Mouse (Mus musculus): ENCODE measurements around the gene Tas2r134.

The Tas2r134 gene

DNA sequence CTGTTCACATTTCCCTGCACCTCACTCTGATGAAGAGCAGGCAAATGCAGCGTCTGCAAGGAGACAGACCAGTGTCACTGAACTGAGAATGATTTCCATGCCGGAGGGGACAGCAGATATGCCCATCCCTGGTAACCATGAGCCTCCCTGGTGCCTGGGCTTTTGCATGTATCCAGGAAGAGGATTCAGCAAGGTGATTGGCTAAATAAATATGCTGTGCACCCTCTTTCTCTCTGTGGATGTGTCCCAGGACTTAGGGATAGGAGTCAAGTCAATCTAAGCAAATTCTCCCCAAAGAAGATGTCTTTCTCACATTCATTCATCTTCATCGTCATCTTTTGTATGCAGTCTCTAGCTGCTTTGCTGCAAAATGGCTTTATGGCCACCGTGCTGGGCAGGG lies at the start of gene Tas2r134:
Tas2r134 (plus strand) TSS at position 301 of the 400 bp plus-strand sequence.
- DNase-seq (ENCODE audit: low read depth, low spot score), result no peak

DNA sequence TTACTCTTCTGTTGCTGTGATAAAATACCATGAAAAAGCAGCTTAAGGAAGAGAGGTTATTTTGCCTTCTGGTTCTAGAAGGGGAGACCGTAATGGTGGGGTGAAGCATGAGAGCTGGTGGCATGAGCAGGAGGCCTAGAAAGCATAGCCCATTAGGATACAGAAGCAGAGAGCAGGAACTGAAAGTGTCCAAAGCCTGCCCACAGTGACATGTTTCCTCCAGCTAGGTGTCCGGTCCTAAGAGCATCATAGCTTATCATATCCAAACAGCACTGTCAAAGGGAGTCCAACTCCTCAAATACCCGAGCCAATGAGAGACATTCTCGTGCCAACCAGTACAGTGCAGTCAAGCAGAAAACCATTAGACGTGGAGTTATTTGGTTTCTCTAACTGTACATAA lies 47.5 kb upstream of the Tas2r134 start:
- DNase-seq (ENCODE audit: low read depth, low spot score), result no peak

DNA sequence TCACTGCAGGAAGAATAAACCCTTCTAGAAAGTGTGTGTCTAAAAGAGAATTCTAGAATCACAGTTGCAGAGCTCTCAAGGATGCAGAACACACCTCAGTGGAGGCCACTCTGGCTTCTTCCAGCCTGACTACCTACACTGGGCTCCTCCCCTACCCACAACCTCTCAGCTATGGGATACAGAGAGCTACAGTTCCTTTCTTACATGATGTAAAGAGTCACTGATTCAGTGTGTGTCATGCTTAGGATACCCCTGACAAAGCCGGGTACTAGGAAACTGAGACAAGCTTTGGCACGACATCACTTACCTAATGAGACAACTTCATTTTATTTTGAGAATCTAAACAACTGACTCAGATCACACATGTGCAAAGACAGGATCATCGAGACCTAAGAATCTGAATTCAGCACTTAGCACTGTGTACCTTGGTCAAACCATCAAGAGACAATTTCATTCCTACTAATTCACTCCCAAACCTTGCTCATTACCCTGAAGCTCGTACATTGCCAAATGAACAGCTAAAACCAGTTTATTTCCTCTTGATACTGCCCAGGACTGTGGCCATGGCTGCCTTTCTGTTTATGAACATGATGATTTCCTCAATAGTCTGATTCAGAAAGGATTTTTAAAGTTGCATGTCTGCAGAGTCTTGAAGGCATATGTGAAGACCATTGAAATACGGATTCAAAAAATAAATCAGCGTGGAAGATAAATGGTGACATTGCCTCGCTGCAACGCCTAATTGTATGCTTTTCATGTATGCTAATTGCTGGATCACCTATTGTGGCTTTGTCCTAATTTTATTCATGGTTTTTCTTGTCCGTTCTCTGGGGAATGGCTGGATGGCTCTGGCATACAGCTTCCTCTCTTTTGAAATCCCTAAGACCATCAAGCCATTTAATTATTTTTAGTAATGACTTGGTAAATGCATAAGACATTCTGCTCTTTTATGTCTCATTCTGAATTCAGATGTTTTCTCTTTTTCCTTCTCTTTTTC lies 43.0 kb upstream of the Tas2r134 start:
- DNase-seq (ENCODE audit: low read depth, low spot score), result no peak

- DNase-seq (ENCODE audit: low read depth, low spot score), result no peak
Observed at GRCm38 (mm10) chr2:51588336-51588735, 39.0 kb upstream of the Tas2r134 start.

- DNase-seq (ENCODE audit: low read depth, low spot score), result no peak
Observed at GRCm38 (mm10) chr2:51588895-51589294, 38.4 kb upstream of the Tas2r134 start.

GRCm38 (mm10) chr2:51589627-51590026 lies 37.7 kb upstream of the Tas2r134 start:
- DNase-seq (ENCODE audit: low read depth, low spot score), result no peak

DNA sequence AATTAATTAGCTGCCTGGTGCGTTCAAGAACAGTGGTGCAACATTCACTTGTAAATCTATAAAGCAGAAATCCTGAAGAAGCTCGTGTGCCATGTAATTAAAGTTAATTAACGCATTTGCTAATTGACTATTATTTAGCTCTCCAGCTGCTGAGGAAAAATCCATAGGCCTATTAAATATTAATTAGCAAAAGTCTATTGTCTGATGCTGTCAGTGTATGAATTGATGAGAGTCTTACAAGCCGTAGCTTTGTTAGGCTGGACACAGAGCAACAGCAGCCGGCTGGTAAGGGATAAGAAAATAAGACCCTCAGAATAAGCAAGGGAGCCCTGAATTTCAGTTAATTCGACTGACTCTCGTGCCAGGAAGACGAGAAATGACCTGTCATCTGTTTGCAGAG lies 37.0 kb upstream of the Tas2r134 start:
- no peak for DNase-seq (ENCODE audit: low read depth, low spot score)

DNA sequence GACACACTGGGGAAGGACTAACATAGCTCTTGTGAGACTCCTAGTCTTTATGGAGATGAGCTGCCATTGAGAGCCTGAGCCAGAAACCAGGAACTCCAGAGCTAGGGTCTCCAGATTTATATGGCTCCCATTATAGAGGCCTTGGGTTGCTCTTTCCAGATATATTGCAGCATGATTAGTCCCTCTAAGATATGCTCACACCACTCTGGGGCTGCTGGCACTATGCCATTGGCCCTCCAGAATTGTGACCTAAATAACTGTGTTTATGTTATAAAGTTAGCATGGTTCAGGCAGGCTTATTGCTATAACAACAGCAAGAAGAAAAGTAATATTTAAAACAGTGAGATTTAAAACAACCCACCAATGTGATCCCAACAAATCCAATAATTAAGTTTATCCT lies 35.2 kb upstream of the Tas2r134 start:
- DNase-seq (ENCODE audit: low read depth, low spot score), result no peak

- no peak for DNase-seq (ENCODE audit: low read depth, low spot score)
Observed at GRCm38 (mm10) chr2:51599473-51600201, 27.7 kb upstream of the Tas2r134 start.

DNA sequence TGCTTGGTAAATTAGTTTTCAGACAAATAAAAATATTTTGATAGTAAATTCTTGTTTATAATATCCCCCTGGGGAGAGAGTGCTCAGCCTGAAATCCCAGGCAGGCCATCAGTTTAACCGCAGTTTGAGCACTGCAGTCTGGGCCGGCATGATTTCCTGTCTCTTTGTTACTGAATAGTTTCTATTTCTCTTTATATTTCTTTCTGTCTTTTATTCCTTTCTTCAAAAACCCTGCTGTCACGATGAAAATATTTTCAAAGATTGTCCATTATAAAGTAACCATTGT lies 27.2 kb upstream of the Tas2r134 start:
- DNase-seq (ENCODE audit: low read depth, low spot score), result no peak

GRCm38 (mm10) chr2:51600873-51601272 lies 26.4 kb upstream of the Tas2r134 start:
- DNase-seq (ENCODE audit: low read depth, low spot score), result no peak

DNA sequence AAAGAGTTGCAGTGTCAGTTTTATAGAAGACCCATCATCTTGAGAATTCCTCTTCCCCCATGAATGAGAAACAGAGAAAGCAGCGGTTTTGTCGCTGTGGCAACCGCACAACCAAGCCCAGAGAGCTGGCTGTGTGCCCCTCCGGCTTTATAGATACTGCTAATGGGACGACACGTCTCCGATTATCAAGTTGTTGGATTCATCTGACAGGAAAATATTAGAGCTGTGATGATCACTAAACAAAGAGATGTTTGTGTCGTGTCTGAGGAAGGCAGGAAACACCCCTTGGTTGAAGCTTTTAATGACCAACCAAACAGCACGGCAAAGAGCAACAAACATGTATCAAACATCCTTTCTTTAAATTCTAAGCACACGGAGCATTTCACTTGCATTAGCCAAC lies 17.0 kb upstream of the Tas2r134 start:
- no peak for DNase-seq (ENCODE audit: low read depth, low spot score)

- DNase-seq (ENCODE audit: low read depth, low spot score), result no peak
Observed at GRCm38 (mm10) chr2:51610897-51611296, 16.4 kb upstream of the Tas2r134 start.

DNA sequence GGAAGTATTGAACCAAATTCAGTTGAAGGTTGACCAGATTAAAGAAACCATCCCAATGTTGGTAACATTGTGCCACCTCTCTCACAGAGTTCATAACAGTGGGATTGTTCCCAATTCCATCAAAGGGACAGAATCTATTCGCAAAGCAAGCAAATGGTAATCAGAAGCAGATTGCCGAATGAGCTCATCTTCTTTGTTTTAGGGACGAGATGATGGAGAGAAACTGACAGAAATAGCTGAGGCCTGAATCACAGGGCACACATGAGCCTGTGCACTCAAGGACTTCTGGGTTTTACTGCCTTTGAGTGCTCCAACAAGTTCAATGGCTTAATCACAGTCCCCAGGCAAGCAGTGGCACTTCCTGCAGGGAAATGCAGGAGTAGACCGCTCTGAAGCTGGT lies 13.6 kb upstream of the Tas2r134 start:
- no peak for DNase-seq (ENCODE audit: low read depth, low spot score)

DNA sequence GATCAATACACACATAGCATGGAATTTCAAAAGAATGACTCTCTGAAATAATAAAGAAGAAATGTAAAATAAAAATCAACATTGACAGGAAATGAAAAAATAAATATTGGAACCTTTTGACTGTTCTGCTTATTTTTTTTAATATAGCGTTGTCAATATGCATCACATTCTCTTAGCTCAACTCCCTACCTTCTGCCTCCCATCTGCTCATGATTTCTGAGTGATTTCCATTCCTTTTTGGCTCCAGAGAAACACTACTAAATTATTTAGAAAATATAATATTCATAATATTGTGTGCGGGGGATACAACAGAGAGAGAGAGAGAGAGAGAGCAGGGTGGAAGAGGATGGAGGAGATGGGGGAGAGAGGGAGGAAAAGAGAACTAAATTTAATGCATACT lies 5.4 kb upstream of the Tas2r134 start:
- no peak for DNase-seq (ENCODE audit: low read depth, low spot score)

GRCm38 (mm10) chr2:51626007-51626406 lies 1.3 kb upstream of the Tas2r134 start:
- no peak for DNase-seq (ENCODE audit: low read depth, low spot score)

GRCm38 (mm10) chr2:51631428-51631827 lies 4.1 kb downstream of the Tas2r134 start:
- DNase-seq (ENCODE audit: low read depth, low spot score), result no peak

DNA sequence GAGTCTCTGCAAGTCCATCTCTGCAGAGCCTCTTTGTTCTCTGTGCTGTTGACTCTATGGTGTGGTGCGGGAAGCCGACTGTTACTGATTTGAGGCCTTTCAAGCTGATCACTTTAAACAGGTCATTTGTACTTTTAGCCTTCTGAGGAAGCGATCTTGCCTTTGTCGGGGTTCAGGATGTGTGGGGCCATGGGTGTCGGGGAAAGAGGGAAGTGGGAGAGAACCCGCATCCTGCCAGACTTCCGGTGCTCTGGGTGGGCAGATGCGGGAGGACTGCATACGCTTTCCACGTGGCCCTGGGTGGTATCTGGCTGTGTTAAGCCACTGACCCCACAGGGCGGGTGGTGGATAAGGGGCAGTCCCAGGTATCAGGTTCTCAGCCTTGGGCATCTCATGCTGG lies 10.4 kb downstream of the Tas2r134 start:
- DNase-seq (ENCODE audit: low read depth, low spot score), result no peak

DNA sequence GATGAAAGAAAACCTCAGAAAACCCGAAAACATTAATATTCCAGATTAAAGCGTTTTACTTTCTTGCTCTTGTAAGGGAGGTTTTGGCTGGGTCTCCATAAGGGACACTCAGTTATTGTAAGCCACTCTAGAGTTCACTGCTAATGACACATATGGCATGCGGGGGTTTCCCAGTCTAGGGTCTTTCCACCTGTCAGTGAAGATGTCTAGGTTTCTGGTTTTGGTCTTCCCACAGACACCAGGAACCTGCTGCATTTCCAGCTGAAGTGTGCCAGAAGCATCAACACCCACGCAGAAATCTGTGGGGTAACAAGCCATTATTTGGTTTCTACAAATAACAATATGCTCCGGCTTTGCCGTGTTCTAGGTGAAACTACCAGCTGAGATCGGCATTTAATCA lies 14.3 kb downstream of the Tas2r134 start:
- no peak for DNase-seq (ENCODE audit: low read depth, low spot score)

- DNase-seq (ENCODE audit: low read depth, low spot score), result no peak
Observed at GRCm38 (mm10) chr2:51643244-51644139, 16.2 kb downstream of the Tas2r134 start.

- no peak for DNase-seq (ENCODE audit: low read depth, low spot score)
Observed at GRCm38 (mm10) chr2:51647972-51648371, 20.7 kb downstream of the Tas2r134 start.

DNA sequence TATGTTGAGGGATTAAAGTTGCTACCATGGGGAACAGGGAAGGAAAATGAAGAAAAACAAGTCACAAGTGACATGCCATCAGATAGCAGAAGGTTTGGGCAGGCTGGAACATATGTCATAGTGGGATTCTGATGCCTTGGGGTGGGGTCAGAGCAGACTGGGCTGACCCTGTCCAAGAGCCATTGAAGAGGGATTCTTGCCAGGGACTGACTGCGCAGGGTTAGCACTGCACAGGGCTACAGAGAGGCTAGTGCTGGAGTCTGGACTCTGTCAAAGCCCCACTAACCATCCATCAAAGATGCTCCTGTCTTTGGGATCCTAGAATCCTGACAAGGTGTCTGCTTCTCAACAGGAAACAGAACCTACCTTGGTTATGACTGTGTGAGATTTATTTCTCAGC lies 22.6 kb downstream of the Tas2r134 start:
- no peak for DNase-seq (ENCODE audit: low read depth, low spot score)

All from forelimb bud, embryonic 11.5 days (tissue).